Mouse (Mus musculus): ENCODE data around the gene Tmcc3. TPM values are rescaled to one million over a fixed set of nuclear protein-coding genes. Genes with fewer than 3 reads are reported as not detected.

Gene Tmcc3
- total and polyA plus RNA-seq, 2 experiments from 2014 or later: 12.8 to 14.7 TPM

GRCm38 (mm10) chr10:94461378-94461777, 149.6 kb downstream of the Tmcc3 start:
- H3K4me1 ChIP-seq (ENCODE audit: insufficient read depth, low read length): no peaks in the 10 kb centered on the region
- no peak overlapping the region for H3K4me3 ChIP-seq (ENCODE audit: low read depth, low read length)
- H3K36me3 ChIP-seq (ENCODE audit: insufficient read depth, low read length): no peaks in the 10 kb centered on the region
- peak; percentile 65 for TF ChIP-seq CTCF (IDR thresholded peaks at IDR 0.05)
- DNase-seq (ENCODE audit: low spot score) (no peak), ATAC-seq (ENCODE audit: low FRiP score) (no peak)
- no peaks in the 10 kb centered on the region for H3K9me3 ChIP-seq (ENCODE audit: low read length)
- H3K9ac ChIP-seq (replicated peaks; ENCODE audit: low read length, poor library complexity, severe bottlenecking): no peak overlapping the region
- 92% methylated on average over 3 of the region's 3 CpGs for WGBS
- H3K27me3 ChIP-seq (ENCODE audit: insufficient read depth, low read length): no peaks in the 10 kb centered on the region
- no peak overlapping the region for H3K27ac ChIP-seq (ENCODE audit: low read depth, low read length)
- H3K4me2 ChIP-seq (ENCODE audit: low read depth, low read length, poor library complexity, severe bottlenecking): no peak overlapping the region

- Histone ChIP-seq H3K4me2 (ENCODE audit: low read depth, low read length, poor library complexity, severe bottlenecking) (no peak overlapping the region), H3K36me3 (ENCODE audit: insufficient read depth, low read length) (no peaks in the 10 kb centered on the region), H3K27me3 (ENCODE audit: insufficient read depth, low read length) (no peaks in the 10 kb centered on the region), H3K4me3 (ENCODE audit: low read depth, low read length) (no peak overlapping the region), H3K27ac (ENCODE audit: low read depth, low read length) (no peak overlapping the region), H3K4me1 (ENCODE audit: insufficient read depth, low read length) (no peaks in the 10 kb centered on the region), H3K9ac (replicated peaks; ENCODE audit: low read length, poor library complexity, severe bottlenecking) (no peak overlapping the region), H3K9me3 (ENCODE audit: low read length) (no peaks in the 10 kb centered on the region)
- DNase-seq (ENCODE audit: low spot score) (no peak), ATAC-seq (ENCODE audit: low FRiP score) (no peak)
- TF ChIP-seq CTCF (IDR thresholded peaks at IDR 0.05): no peak
- WGBS: 82% methylated on average over 8 of the region's 8 CpGs
Observed at GRCm38 (mm10) chr10:94461871-94462270, 150.1 kb downstream of the Tmcc3 start.

- Histone ChIP-seq H3K9me3 (ENCODE audit: low read length) (no peaks in the 10 kb centered on the region), H3K27ac (ENCODE audit: low read depth, low read length) (no peak overlapping the region), H3K27me3 (ENCODE audit: insufficient read depth, low read length) (no peaks in the 10 kb centered on the region), H3K36me3 (ENCODE audit: insufficient read depth, low read length) (no peaks in the 10 kb centered on the region), H3K4me3 (ENCODE audit: low read depth, low read length) (no peak overlapping the region), H3K4me1 (ENCODE audit: insufficient read depth, low read length) (no peaks in the 10 kb centered on the region), H3K9ac (replicated peaks; ENCODE audit: low read length, poor library complexity, severe bottlenecking) (no peak overlapping the region), H3K4me2 (ENCODE audit: low read depth, low read length, poor library complexity, severe bottlenecking) (no peak overlapping the region)
- peak; percentile 49 for DNase-seq (ENCODE audit: low spot score)
- TF ChIP-seq CTCF (IDR thresholded peaks at IDR 0.05): no peak
- 54% methylated on average over 15 of the region's 15 CpGs for WGBS
- ATAC-seq (ENCODE audit: low FRiP score): no peak
Observed at GRCm38 (mm10) chr10:94462386-94463064, 150.8 kb downstream of the Tmcc3 start.

- Histone ChIP-seq H3K27me3 (ENCODE audit: insufficient read depth, low read length) (no peaks in the 10 kb centered on the region), H3K9me3 (ENCODE audit: low read length) (no peaks in the 10 kb centered on the region), H3K4me1 (ENCODE audit: insufficient read depth, low read length) (no peaks in the 10 kb centered on the region), H3K9ac (replicated peaks; ENCODE audit: low read length, poor library complexity, severe bottlenecking) (no peak overlapping the region), H3K27ac (ENCODE audit: low read depth, low read length) (no peak overlapping the region), H3K4me2 (ENCODE audit: low read depth, low read length, poor library complexity, severe bottlenecking) (no peak overlapping the region), H3K36me3 (ENCODE audit: insufficient read depth, low read length) (no peaks in the 10 kb centered on the region), H3K4me3 (ENCODE audit: low read depth, low read length) (no peak overlapping the region)
- 88% methylated on average over 2 of the region's 2 CpGs for WGBS
- TF ChIP-seq CTCF (IDR thresholded peaks at IDR 0.05): no peak
- no peak for ATAC-seq (ENCODE audit: low FRiP score)
- DNase-seq (ENCODE audit: low spot score): no peak
Observed at GRCm38 (mm10) chr10:94463410-94463809, 151.7 kb downstream of the Tmcc3 start.

- no peak overlapping the region for H3K27ac ChIP-seq (ENCODE audit: low read depth, low read length)
- H3K36me3 ChIP-seq (ENCODE audit: insufficient read depth, low read length): no peaks in the 10 kb centered on the region
- no peaks in the 10 kb centered on the region for H3K27me3 ChIP-seq (ENCODE audit: insufficient read depth, low read length)
- 87% methylated on average over 6 of the region's 6 CpGs for WGBS
- no peaks in the 10 kb centered on the region for H3K4me1 ChIP-seq (ENCODE audit: insufficient read depth, low read length)
- no peaks in the 10 kb centered on the region for H3K9me3 ChIP-seq (ENCODE audit: low read length)
- ATAC-seq (ENCODE audit: low FRiP score) (no peak), DNase-seq (ENCODE audit: low spot score) (no peak)
- H3K4me3 ChIP-seq (ENCODE audit: low read depth, low read length): no peak overlapping the region
- no peak for TF ChIP-seq CTCF (IDR thresholded peaks at IDR 0.05)
- no peak overlapping the region for H3K9ac ChIP-seq (replicated peaks; ENCODE audit: low read length, poor library complexity, severe bottlenecking)
- H3K4me2 ChIP-seq (ENCODE audit: low read depth, low read length, poor library complexity, severe bottlenecking): no peak overlapping the region
Observed at GRCm38 (mm10) chr10:94465646-94466045, 153.9 kb downstream of the Tmcc3 start.

GRCm38 (mm10) chr10:94466313-94466712, 154.6 kb downstream of the Tmcc3 start:
- 64% methylated on average over 7 of the region's 7 CpGs for WGBS
- ATAC-seq (ENCODE audit: low FRiP score) (no peak), DNase-seq (ENCODE audit: low spot score) (peak; percentile 53)
- no peak for TF ChIP-seq CTCF (IDR thresholded peaks at IDR 0.05)
- no peaks in the 10 kb centered on the region for H3K9me3 ChIP-seq (ENCODE audit: low read length)
- H3K9ac ChIP-seq (replicated peaks; ENCODE audit: low read length, poor library complexity, severe bottlenecking): no peak overlapping the region
- no peaks in the 10 kb centered on the region for H3K4me1 ChIP-seq (ENCODE audit: insufficient read depth, low read length)
- H3K36me3 ChIP-seq (ENCODE audit: insufficient read depth, low read length): no peaks in the 10 kb centered on the region
- H3K27me3 ChIP-seq (ENCODE audit: insufficient read depth, low read length): no peaks in the 10 kb centered on the region
- H3K4me3 ChIP-seq (ENCODE audit: low read depth, low read length): no peak overlapping the region
- H3K4me2 ChIP-seq (ENCODE audit: low read depth, low read length, poor library complexity, severe bottlenecking): no peak overlapping the region
- H3K27ac ChIP-seq (ENCODE audit: low read depth, low read length): peak overlapping the region; percentile 26; the same call in 1 of the 2 replicates
